ENCODE assay signal across 23 mouse cellular contexts in genomic region chr5:88634076-88634475, GRCm38 (mm10). TPM values are rescaled to one million over a fixed set of nuclear protein-coding genes. Genes with fewer than 3 reads are reported as not detected.
A peak's percentile ranks its signal among the peaks of the same experiment; 100 is the strongest.
DNase-seq lines count a peak whose midpoint lies in the region; ATAC-seq lines count a peak whose summit lies in the region.
"Had no signal": no experiment of that assay in that cellular context is flagged by ENCODE, and none has a peak within 500 bp of the region (broad histone marks: within the 10 kb centered on the region; RNA-seq: fewer than 3 reads in every experiment).

No protein-coding gene starts in this region.

- no peak overlapping the region for H3K4me2 ChIP-seq in heart, embryonic 11.5 days
- H3K4me2 ChIP-seq: embryonic facial prominence, embryonic 12.5 days; forebrain, embryonic 13.5 days; forebrain, embryonic 15.5 days had no signal

- DNase-seq in heart, adult 11 months = peak; percentile 60
- DNase-seq in testis, postnatal 10 days (ENCODE audit: low spot score) = peak; percentile 24
- DNase-seq in testis, postnatal 14 days (ENCODE audit: low spot score) = no peak
- DNase-seq in ES-CJ7 (ENCODE audit: low read depth, low spot score) = peak; percentile 21
- DNase-seq in ZHBTc4 (ENCODE audit: low read depth, low spot score) = peak; percentile 39
- DNase-seq in right cerebral cortex, postnatal 25 days = no peak
- DNase-seq in adipocyte (ENCODE audit: low spot score) = no peak
- DNase-seq: adrenal gland, adult 8-10 months; adrenal gland, postnatal 14 days; adrenal gland, postnatal 36 days; B cell, adult 2 months; cerebellum, adult 11-12 months; cerebellum, adult 2 months; cerebellum, adult 9-10 months; cerebellum, postnatal 10 days; forebrain, postnatal 0 days had no signal

- no peaks in the 10 kb centered on the region for H3K27me3 ChIP-seq in heart, embryonic 11.5 days (ENCODE audit: control insufficient read depth, insufficient read depth, low read length)
- H3K27me3 ChIP-seq: CH12.LX; embryonic facial prominence, embryonic 12.5 days; forebrain, embryonic 13.5 days; forebrain, embryonic 15.5 days had no signal

- peaks cover 3% of the 10 kb centered on the region; the same call in 1 of the 2 replicates for H3K4me1 ChIP-seq in heart, embryonic 11.5 days (ENCODE audit: control insufficient read depth, insufficient read depth, low read length)
- H3K4me1 ChIP-seq: embryonic facial prominence, embryonic 10.5 days; embryonic facial prominence, embryonic 12.5 days; forebrain, embryonic 13.5 days; forebrain, embryonic 15.5 days had no signal

- WGBS in heart, embryonic 11.5 days (ENCODE audit: insufficient replicate concordance) = 88% methylated on average over 5 of the region's 5 CpGs

- H3K4me3 ChIP-seq in heart, embryonic 11.5 days (ENCODE audit: low read depth, low read length) = no peak overlapping the region
- H3K4me3 ChIP-seq: embryonic facial prominence, embryonic 10.5 days; embryonic facial prominence, embryonic 12.5 days; forebrain, embryonic 13.5 days; forebrain, embryonic 15.5 days had no signal

- H3K27ac ChIP-seq in heart, embryonic 11.5 days (ENCODE audit: low read depth, low read length) = no peak overlapping the region
- H3K27ac ChIP-seq: embryonic facial prominence, embryonic 10.5 days; embryonic facial prominence, embryonic 12.5 days; forebrain, embryonic 13.5 days; forebrain, embryonic 15.5 days had no signal

- peaks cover 6% of the 10 kb centered on the region for H3K36me3 ChIP-seq in heart, embryonic 11.5 days (ENCODE audit: control insufficient read depth, insufficient read depth, low read length)

- no peak for ATAC-seq in heart, embryonic 11.5 days (replicated peaks; ENCODE audit: insufficient number of reproducible peaks, low FRiP score, low TSS enrichment)
- ATAC-seq: CD4-positive, CD25-positive, alpha-beta regulatory T cell, adult 4 months; forebrain, embryonic 13.5 days; forebrain, embryonic 15.5 days; forebrain, postnatal 0 days had no signal

- H3K9me3 ChIP-seq in heart, embryonic 11.5 days (replicated peaks; ENCODE audit: control insufficient read depth, low read length) = no peaks in the 10 kb centered on the region
- H3K9me3 ChIP-seq: embryonic facial prominence, embryonic 10.5 days; embryonic facial prominence, embryonic 12.5 days; forebrain, embryonic 13.5 days; forebrain, embryonic 15.5 days had no signal

- H3K9ac ChIP-seq in heart, embryonic 11.5 days (ENCODE audit: low read depth, low read length) = no peak overlapping the region
- H3K9ac ChIP-seq: embryonic facial prominence, embryonic 12.5 days; forebrain, embryonic 13.5 days; forebrain, embryonic 15.5 days; forebrain, postnatal 0 days had no signal

RNA-seq across cellular contexts. Expression of gene Grsf1, which starts 41.9 kb away (rescaled TPM):
- polyA plus RNA-seq in heart, embryonic 11.5 days (2014; fragmentation: Nextera tagmentation; extraction: Ambion mirVana) = 72.7 and 77.2 TPM in 2 replicates

Comparison
In these comparisons a context has a peak if more than half of its experiments do, and no peak if none do; other contexts are left out.
1. DNase-seq: peak in heart, adult 11 months (single experiment), testis, postnatal 10 days (single experiment), ES-CJ7 (single experiment) and ZHBTc4 (single experiment); none in testis, postnatal 14 days (single experiment), right cerebral cortex, postnatal 25 days (single experiment) and adipocyte (single experiment).